Mouse (Mus musculus) kidney, adult 9 months (tissue): ENCODE measurements around the gene Lsr.
"Not testable (repeated sequence)": the region's sequence is repeated elsewhere in the genome, so short reads cannot be mapped to it uniquely, and the experiment has no call there.

Experiments
- DNase-seq: peaks from one replicate; pipeline ENCODE4 v3.0.0; 2022

The Lsr gene

DNA sequence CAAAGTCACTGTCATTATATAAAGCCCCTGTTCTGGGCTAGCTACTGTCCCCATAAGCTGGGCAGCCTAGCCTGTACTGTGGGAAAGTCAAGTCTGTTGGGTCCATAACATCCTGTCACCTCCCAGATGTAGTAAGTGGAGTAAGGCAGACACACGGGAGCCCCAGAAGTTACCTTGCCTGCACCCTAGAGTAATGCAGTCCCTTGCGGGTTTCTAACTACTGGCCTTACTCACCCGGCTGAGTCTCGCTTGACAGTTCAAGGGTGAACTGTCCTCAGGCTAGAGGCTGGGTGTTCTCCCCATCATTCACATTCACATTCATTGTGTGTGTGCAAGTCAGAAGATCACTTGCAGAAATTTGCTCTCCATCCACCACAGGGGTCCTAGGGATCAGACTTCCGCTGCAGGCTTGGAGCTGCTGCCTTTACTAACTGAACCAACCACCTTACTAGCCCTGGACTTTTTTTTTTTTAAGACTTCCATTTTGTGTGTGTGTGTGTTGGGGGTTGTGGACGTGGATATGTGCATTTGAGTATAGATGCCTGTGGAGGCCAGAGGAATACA, 13.4 kb downstream of the Lsr start:
- no peak for DNase-seq

DNA sequence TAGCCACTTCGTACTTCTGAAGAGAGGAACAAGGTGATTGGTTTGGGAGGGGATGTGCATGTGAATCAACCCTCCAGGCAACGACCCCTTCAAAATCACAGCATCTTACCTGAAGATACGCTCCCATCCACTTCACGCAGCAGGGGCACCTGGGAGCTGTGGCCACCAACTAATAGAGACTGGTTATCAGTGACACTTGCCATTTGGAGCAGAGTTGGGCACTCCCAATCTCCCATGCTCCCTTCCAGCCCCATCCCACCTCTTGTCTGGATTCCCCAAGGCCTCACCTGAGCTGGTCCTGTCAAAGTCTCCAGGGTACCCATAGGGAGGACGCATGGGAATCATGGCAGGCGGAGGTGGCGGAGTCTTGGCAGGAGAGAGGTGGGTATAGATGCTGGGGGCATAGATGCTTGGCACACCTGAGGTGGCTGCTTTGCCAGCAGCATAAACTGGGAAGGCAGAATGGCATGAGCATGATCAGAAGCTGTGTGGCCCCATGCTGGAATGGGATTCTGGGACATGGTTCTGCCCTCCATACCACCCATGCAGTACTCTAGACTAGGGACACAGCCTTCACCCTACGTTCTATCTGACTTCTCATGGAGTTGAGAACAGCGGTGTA, 14.3 kb downstream of the Lsr start:
- DNase-seq: no peak

DNA sequence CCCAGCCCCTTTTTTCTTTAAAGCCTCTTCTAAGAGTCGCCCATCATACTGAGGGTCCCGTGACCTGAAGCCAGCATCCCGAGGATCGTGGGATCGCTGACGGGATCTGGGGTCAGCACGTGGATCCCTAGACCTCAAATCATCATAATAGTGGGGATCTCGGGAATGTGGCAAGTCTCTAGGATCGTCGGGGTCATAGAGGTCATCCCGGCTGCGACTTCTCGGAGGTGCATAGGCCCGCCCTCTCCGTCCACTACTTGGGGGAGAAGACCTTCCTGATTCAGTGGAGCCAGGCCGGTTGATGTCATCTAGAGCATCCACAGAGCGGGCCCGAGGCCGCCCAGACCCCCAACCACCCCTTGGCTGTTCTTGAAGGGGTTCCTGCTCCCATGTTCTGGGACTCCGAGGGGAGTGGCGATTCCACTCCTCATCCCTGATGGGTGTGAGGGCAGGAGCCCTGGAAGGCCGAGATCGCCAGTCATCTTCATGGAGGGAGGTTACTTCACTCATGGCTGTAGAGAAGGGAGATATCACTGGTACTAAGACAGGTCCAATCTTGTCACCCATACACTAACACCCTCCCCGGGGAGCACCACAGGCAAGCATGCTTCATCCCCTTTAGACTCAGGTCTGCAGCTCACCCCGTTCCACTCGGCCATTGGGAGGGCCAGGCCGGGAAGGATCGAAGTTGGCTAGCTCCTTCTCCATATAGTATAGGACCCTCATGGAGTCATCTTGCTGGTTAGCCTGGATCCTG, 15.0 kb downstream of the Lsr start:
- peak; percentile 44 for DNase-seq

DNA sequence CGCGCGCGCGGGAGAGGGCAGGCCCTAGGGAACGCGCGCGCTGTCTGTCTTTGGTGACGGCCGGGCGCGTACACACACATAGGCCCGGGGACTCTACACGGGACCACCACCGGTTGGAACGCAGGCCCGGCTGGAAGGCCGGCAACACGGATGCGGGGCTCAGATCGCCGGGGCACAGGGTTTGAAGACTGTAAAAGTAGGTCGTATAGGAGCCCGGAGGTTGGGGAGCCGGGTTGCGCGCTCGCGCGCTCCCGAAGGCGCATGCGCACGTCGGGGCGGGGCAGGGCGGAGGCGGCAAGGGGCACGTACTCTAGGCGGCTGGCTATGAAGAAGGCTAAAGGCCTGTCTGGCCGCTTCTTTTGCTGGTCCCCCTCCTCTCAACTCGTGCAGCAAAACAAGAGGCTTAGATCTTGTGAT, 15.9 kb downstream of the Lsr start:
- peak; percentile 95 for DNase-seq

DNA sequence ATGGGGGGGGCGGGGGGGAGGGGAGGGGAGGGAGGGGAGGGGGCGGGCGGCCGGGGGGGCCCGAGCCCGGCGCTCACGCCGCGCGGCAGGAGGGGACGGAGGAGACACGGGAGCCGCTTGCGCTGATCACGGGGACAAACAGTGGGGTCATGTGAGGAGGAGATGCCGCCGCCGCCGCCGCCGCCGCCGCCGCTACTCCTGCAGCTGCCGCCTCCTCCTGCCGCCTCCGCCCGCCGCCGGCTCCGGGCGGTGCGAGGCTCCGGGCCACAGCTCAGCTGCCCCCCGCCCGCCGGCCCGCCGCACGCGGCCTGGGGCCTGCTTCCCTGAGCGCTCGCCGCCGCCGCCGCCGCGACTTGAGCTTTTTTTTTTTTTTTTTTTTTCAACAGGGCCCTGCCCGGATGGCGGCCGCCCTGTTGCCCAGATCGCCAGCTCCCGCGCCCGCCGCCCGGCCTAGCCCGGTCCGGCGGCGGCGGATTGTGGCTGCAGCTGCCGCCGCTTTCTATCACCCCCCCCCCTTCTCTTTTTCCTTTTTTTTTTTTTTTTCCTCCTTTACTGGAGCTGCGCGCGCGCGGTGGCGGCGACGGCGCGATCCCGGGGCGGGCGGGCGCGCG, 16.4 kb downstream of the Lsr start, which contains the start of gene Usf2:
Gene Usf2 (minus strand): TSS at position 48 of the 611 bp plus-strand sequence.
- DNase-seq: peak; percentile 77

DNA sequence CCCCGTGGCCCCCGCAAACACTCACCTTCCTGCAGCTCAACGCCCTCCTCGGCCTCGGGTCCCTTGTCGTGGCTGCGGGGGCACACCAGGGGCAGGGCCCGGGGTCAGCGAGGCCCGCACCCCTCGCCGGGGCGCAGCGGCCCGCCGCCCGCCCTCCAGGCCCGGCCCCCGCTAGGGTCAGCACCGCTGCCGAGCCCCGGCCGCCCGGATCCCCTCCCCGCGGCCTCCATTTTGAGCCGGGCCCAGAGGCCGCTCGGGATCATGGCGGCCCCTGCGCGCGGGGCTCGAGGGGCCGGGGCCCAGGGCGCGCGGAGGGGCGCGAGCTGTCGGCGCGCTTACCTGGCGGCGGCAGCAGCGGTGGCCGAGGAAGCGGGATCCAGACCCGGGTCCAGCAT, 16.9 kb downstream of the Lsr start:
- peak; percentile 51 for DNase-seq

DNA sequence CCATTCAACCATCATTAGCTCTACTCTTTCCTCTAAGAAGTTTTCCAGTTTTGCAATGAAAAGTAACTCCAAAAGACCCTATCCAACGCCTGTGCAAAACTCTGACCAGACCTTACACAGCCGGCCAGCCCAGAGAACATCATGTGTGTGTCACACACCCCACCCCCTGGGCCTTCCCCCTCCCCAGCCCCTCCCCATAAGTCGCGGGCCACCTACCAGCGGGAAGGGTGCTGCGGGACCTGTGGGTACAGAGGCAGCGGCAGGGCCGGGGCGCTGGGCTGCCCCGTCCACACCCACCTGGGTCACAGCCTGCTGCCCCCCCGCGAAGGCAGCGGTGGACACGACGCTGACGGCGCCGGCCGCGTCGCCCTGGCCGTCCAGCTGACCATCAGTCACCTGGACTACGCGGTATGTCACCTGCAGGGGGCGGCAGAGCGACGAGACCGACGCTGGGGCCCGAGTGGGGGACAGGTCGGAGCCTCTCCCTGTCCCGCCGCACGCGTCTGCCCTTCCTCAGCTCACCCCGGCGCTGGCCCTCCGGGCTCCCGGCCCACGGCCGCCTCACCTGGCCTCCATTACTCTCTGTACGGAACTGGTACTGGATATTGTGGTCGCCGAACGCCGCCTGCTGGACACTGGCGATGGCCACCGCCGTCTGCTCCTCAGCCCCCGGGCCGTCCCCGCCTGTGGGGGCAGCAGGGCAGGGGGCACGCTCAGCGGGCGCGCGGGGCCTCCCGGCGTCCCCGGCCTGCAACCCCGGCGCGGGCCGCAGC, 17.5 kb downstream of the Lsr start:
- DNase-seq: peak; percentile 92

DNA sequence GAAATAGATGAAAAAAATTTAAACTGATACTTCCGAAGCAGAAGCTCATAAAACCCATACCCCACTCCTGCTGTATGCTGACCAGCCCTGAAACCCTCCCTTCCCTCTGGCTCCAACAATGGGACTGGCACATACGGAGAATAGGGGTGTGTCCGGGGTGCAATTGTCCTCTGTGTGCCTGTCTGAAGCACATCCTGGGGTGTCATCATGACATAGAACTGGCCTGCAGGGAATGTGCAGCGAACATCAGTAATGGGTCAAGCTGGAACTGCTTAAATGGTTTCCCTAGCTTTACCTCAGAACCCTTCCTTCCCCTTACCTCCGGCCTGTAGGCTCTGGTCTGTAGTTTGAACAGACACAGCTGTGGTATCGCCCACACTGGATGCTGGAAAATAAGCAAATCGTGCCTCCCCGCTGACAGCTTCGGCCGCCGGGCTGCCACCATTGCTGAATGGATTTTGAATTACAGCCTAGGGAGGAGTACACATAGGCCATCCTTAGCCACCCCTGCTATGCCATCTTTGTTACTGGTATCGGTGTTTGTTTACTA, 18.2 kb downstream of the Lsr start:
- no peak for DNase-seq

DNA sequence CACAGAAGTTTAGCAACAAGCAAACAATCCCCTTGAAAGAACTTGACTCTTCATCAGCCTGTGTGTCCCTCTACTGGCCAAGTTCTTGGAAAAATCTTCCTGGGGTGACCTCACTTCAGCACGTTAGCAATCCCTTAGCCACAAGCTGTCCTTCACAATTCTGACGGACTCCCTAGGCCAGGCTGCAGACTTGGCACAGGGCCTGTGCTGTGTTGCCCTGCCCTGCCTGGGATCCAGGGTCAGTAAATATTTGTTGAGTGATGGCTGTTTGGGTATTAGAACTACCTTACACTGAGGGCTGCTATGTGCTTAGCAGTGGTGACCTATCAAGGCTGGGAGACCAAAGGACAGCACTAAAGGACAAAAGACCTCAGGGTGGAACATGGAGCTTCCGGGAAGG, 19.2 kb downstream of the Lsr start:
- no peak for DNase-seq

DNA sequence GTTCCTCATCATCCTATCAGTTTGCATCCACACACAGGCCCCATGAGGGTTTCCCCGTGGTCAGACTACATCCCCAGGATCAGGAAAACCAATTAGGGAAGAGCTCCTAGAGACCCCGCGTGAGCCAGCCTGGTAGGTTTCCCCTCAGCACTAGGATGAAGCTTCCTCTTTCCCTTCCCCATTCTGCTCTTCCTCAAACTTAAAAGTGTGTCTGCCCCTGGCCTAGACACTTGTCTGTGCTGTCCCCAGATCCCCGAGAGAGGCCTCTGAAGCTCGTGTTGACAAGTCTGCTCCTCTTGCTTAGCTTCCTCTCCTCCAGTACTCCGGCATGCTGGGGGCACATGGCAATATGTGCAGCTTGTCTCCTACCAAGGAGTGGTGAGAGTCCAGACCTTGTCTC, 19.8 kb downstream of the Lsr start:
- no peak for DNase-seq

DNA sequence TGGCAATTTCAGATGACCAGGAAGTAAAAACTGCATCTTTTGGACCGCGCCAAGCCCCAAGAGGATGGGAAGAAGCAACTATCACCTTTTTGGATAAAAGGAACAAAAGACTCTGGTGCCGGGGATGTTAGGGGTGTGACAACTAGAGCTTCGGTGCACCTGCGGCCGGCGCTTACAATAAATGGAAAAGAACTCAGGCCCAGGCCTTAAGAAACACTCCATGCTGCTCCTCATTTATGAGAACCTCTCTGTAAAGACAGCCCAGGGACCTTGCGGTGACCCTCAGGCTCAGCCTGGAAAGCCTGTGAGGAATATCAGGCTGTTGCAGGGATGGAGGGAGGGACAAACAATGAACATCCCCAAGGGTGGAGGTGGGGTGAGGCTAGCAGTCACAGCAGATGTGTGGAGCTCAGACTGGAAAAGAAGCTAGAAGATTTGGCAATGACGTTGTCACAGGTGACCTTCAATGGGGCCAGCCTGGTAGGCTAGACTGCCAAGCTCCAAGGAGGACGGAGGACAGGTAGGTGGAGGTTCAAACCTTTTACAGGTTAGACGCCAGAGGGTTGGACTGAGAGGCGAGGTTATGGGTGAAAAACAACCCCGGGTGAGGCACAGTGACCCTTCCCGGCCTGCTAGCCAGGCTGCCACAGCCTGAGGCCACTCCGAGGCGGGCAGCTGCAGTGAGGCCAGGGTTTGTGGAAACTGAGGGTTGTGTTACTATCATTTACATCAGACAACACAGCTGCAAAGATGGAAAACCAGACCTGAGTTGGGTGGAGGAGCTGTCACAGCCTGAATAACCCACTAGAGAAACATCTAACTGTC, 20.6 kb downstream of the Lsr start:
- no peak for DNase-seq

DNA sequence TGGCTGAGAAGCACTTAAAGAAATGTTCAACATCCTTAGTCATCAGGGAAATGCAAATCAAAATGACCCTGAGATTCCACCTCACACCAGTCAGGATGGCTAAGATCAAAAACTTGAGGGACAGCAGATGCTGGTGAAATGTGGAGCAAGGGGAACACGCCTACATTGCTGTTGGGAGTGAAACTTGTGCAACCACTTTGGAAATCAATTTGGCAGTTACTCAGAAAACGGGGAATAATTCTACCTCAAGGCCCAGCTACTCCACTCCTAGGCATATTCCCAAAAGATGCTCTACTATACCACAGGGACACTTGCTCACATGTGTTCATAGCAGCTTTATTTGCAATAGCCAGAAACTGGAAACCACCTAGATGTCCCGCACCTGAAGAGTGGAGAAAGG, 23.4 kb downstream of the Lsr start:
- not testable (repeated sequence) for DNase-seq

DNA sequence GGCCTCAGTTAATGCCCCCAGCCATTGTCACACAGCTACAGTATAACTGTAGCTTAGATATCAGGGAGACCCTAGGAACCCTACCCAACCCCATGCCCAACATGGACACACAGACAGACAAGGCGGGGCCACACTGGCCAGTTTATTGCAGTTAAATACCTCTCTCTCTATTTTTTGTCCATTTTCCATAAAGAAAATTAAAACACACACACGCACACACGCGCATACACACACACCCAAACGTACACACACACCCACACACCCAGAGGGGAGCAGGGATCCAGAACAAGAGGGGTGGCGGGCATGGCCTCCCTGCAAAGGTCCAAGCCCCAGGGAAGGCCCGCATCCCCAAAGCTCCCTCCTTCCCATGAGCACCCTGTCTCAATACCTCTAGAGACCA, 27.4 kb downstream of the Lsr start:
- no peak for DNase-seq

DNA sequence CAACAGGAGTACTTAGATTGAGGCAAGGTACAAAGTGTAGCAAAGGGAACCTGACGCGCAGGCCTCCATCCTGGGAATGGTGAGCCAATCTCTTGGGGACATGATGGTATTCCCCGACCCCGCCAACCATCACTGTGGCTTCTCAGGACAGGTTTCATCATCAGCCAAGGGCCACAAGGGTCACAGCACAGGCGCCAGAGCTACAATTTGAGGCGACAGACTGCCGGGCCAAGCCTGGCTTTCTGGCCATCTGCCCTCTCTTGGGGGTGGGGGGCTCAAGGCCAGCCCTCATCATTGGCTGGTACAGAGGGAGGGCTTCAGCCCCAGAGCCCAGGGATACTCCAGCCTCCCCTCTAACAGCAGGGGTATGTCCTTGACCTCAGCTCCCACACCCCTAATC, 27.8 kb downstream of the Lsr start:
- not testable (repeated sequence) for DNase-seq

DNA sequence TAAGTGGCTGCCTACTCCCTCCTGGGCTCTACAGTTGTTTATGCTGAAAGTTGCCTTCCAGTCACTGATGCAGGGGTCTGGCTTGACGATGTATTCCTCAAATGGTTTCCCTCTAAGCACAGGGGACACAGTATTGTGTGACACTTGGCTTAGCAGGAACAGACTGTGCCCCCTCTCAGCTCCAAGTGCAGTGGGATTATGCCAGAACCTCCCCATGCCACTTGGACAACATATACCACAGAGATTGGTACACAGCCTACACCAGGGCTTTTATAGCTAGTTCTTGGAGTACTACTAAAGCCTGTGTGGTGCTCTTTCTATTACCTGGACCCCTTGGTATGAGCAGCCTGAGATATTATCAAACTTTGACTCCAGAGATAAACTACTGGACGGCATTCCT, 28.6 kb downstream of the Lsr start:
- not testable (repeated sequence) for DNase-seq

DNA sequence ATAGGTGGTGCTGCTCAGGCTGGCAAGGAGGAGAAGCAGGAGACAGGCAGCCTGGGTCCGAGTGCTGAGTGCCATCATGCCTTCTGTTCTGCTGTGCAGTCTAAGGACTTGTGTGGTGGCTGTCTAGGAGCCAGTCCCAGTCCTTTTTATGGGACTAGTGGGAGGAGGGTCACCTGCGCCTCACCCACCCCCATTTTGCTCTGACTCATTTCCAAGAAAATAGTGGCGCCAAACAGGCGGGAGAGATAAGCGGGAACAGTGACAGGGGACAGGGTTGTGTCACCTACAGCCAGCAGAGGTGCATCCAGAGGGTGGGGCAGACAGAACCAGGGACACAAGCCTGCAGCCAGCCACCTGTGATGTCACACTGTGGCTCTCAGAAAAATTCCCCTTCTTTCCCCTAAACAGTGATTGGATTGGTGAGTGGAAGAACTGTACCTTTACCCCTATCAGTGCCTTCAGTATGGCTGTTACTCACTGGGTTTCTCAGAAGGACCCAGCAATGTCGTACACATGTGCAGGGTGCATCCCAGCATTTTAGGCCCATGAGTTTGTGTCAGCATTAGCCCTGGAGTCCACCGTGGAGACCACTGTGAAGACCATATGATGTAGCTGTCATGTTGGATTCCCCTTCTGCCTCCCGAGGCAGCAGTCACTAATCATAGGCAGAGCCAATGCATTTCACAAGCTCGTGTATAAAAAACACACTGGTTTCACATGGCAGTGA, 29.2 kb downstream of the Lsr start, which contains the start of gene Hamp:
Gene Hamp (minus strand): TSS at position 124 of the 727 bp plus-strand sequence.
- no peak for DNase-seq

DNA sequence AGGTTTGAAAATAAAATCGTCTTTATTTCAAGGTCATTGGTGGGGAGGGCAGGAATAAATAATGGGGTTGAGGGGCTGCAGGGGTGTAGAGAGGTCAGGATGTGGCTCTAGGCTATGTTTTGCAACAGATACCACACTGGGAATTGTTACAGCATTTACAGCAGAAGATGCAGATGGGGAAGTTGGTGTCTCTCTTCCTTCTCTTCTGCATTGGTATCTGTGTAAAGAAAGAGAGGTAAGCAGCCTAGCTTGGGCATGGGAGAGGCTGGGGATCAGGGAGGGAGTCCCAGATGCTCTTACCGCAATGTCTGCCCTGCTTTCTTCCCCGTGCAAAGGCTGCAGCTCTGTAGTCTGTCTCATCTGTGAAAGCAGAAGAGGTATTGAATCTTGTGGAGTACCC, 30.9 kb downstream of the Lsr start:
- not testable (repeated sequence) for DNase-seq

DNA sequence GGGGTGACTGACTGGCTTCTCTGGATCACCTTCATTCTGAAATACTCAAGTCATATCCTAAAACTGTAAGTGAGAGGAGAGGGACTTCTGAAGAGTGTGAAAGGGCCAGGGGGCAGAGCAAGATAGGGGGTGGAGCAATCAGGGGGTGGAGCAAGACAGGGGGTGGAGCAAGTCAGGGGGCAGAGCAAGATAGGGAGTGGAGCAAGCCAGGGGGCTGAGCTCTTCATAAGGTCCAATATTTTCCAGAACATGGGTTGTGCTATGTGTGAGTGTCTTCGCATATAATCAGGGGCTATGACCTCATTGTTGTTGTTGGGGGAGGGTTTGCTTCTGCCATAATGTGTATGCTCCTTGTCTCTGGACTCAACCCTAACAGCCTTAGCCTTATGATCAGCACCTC, 33.2 kb downstream of the Lsr start:
- not testable (repeated sequence) for DNase-seq

DNA sequence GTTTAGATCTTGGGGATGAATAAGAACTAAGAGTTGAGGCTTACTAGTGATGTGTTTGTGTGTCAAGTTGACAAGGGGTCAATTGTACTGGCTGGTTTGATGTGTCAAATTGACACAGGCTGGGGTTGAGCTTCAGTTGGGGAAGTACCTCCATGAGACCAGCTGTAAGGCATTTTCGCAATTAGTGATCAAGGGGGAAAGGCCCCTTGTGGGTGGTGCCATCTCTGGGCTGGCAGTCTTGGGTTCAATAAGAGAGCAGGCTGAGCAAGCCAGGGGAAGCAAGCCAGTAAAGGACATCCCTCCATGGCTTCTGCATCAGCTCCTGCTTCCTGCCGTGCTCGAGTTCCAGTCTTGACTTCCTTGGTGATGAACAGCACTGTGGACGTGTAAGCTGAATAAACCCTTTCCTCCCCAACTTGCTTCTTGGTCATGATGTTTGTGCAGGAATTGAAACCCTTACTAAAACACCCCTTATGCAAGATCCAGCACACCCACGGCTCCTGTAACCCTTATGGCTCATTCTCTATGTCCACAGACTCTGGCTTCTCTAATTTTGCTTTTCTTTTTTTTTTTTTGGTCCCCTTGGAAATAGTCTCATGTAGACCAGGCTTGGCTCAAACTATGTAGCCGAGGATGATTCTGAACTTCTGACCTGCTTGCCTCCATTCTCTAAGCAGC, 37.7 kb downstream of the Lsr start:
- DNase-seq: not testable (repeated sequence)

DNA sequence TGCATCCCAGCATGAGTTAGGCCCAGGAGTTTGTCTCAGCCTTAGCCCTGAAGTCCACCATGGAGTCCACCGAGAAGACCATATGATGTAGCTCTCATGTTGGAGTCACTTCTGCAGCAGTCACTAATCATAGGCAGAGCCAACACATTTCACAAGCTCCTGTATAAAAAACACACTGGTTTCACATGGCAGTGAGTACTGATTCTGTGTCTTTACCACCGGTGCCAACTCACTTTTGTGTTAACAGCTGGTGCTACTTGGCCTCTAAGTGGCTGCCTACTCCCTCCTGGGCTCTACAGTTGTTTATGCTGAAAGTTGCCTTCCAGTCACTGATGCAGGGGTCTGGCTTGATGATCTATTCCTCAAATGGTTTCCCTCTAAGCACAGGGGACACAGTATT, 48.7 kb downstream of the Lsr start, which contains the start of gene Hamp2:
Gene Hamp2 (minus strand): TSS at position 101 of the 400 bp plus-strand sequence.
- not testable (repeated sequence) for DNase-seq
